Mouse (Mus musculus): ENCODE data around the gene Begain.

Gene Begain

GRCm38 (mm10) chr12:109068167-109068653 lies at the start of gene Begain:
Gene Begain, minus strand, starts transcription at chr12:109068217.
- in situ Hi-C loops (cut with MboI, MseI), result no loop called here

DNA sequence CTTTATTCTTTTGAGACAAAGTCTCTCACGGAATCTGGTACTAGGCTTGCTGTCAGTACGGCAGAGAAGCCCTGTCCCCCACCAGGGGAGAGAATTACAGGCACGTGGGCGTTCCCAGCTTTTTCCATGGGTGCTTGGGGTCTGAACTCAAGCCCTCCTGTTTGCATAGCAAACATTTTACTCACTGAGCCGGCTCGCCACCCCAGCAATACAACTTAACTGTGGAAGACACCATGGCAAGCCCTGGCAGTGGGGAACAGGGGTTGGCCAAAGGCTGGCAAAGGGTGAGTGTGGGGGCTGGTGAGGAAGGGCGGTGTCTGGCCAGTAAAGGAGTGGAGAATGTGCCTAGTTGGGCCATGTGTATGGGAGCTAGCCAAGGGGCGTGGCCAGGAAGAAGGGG lies 47.7 kb upstream of the Begain start:
- in situ Hi-C loops (cut with MboI, MseI), result no loop called here

DNA sequence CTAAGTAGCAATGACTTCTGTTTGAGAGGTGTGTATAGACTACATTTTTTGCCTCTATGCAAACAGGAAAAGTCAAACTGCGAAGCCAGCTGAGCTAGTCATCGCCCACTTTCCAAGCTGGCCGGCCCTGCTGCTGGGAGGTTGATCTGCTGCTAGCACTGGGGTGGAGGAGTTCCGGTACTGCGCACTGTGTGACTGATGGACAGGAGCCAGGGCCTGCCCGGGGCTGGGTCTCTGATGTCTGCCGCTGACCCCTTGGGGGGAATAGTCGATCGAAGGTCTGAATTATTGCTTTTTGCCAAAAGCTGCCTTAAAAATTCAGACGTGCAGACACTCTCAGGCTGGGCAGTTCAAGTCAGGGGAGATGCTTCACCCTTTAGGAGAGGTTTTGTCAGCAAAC lies 47.1 kb upstream of the Begain start:
- in situ Hi-C loops (cut with MboI, MseI), result no loop called here

- in situ Hi-C loops (cut with MboI, MseI), result no loop called here
These were observed 45.1 kb upstream of the Begain start for GRCm38 (mm10) chr12:109112996-109113592.

DNA sequence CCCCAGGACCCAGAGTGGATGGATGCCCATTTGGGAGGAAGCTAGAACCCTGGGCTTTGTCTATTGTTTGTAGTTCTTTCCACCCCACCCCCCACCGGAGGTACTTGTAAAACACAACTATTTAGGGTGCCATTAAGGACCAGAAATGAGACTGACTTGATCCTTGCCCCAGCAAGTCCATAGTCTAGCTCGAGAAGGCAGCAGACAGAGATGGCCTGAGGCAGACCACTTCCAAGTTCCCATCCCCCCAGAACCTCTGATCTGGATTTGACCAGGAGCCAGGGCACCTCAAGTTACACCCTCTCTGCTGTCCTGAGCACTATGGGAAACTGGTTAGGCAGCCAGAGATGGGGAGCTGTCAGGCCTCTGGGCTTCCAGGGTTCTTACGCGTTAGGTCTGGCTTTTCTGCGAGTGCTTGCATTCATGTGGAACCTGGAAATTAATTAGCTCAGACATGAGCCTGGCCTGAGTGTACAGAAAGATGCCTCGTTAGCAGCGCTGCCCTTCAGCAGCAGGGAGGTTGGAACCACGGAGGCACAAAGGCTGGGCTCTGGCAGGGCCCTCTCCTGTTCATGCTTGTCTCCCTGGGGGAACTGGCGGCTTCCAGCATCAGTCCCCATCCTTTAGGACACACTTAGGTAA lies 44.5 kb upstream of the Begain start:
- in situ Hi-C loops (cut with MboI, MseI), result no loop called here

- in situ Hi-C loops (cut with MboI, MseI), result no loop called here
These were observed 40.9 kb upstream of the Begain start for GRCm38 (mm10) chr12:109108911-109109310.

- in situ Hi-C loops (cut with MboI, MseI), result no loop called here
These were observed 32.4 kb upstream of the Begain start for GRCm38 (mm10) chr12:109100381-109100780.

DNA sequence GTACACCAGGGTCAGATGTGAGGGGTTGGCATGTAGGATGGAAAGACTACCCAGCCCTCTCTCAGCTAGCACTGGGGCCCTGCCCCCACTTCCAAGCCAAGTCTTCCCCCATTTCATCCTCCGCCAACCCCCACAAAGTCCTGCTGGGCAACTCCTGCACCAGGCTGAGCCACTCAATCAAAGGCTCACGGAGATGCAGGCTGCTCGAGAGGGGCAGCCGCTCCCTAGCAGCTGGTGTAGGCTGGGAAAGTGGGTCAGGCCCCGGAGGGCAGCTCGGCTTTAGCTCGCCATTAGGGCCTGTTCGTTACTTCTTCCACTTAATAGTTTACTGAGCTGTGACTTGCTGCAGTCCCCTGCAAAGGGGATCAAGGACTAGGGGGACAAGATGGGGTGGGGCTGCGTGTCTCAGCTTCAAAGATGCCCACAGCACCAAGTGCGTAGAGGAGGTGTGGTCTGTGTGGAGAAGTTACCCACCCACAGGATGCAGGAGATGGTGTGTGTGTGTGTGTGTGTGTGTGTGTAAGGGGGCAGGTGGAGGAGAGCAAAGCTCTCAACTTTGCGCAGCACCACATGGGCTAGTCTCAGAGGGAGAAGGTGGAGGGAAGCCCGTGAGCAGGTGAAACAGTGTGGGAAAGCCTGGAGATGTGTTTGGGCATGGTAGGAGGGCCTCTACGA lies 22.6 kb upstream of the Begain start:
- in situ Hi-C loops (cut with MboI, MseI), result no loop called here

DNA sequence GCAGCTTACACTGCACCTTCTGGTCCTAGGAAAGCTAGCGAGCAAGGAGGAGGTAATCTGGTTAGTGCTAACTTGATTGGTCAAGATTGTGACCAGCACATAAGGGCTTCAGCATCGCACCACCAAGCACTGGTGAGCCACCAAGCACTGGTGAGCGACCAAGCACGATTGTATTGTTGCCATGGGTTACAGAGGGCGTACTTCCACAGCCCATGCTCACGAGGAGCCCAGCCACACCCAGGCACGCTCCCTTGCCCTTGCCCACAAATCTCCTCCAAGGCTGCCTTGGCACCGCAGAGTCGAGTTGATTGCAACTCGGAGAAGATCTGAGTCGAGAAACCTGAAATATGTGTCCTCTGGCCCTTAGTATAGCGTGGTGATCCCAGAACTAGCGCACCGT lies 22.0 kb upstream of the Begain start:
- in situ Hi-C loops (cut with MboI, MseI), result no loop called here

DNA sequence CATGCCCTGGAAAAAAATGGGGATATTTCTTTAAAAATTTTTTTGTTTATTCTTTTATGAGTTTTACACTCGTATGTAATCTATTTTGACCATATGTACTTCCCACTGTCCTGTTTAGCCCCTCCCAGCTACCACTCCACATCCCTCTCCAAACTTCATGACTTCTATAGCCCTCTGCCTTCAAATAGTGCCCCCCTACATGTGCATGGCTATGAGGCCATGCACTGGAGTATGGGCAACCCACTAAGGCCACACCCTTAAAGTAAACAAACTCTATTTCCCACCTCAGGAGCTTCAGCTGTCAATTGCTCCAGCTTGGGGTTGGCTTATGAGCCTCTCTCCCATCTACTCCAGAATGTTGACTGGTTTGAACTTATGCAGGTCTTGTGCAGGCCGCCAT lies 18.1 kb upstream of the Begain start:
- in situ Hi-C loops (cut with MboI, MseI), result no loop called here

- in situ Hi-C loops (cut with MboI, MseI), result no loop called here
These were observed 17.7 kb upstream of the Begain start for GRCm38 (mm10) chr12:109085674-109086073.

DNA sequence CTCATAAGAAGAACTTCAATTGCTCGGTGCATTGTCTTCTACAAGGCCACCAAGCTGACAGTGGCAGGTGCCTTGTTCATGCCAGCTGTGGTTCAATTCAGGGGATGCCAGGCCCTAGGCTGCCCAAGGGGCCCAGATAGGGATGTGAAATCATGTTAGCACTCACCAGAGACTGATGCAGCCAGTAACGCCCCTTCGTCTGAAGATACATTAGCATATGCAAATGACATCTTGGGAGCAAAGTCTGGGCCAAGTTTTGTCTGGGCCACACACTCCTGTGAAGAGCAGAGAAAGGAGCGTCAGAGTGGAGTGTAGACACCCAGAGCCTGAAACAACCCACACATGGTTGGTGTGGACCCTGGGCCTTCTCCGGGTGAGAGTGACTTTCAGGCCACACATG lies 17.0 kb upstream of the Begain start:
- in situ Hi-C loops (cut with MboI, MseI), result no loop called here

- in situ Hi-C loops (cut with MboI, MseI), result no loop called here
These were observed 15.5 kb upstream of the Begain start for GRCm38 (mm10) chr12:109083476-109083875.

DNA sequence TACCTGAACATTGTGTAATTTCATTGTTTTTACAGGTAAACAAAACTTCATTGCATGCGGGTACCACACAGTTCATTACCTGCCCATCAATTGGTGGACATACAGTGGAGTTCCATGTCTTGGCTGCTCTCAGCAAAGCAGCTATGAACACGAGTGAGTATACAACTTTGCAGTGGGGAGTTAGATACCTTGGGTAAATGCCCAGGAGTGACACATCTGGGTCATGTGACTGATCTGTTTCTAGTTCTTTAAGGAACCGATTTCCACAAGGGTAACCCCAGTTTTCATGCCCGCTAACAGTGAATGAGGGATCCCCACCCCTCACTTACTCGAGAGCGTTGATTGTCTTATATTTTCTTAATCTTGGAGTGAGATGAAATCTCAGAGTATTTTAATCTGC lies 9.0 kb upstream of the Begain start:
- in situ Hi-C loops (cut with MboI, MseI), result no loop called here

DNA sequence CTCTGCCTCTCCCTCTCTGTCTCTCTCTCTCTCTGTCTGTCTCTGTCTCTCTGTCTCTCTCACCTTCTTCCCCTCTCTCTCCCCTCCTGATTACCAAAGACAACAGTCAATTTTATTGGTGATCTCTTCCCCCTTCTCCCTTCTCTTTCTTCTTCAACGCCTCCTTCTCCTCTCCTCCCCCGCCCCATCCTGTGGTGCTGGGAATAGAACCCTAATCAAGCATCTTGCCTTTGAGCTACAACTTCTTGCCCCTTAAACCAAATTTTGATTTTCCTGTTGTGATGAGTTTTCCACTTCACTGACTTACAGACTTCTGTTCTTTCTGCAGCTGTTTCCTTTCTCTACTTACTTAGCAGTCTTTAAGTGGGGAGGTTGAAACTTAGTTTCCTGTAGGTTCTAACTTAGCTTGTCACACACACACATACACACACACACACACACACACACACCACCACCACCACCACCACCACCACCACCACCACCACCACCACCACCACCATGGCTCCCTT lies 6.8 kb upstream of the Begain start:
- in situ Hi-C loops (cut with MboI, MseI), result no loop called here

DNA sequence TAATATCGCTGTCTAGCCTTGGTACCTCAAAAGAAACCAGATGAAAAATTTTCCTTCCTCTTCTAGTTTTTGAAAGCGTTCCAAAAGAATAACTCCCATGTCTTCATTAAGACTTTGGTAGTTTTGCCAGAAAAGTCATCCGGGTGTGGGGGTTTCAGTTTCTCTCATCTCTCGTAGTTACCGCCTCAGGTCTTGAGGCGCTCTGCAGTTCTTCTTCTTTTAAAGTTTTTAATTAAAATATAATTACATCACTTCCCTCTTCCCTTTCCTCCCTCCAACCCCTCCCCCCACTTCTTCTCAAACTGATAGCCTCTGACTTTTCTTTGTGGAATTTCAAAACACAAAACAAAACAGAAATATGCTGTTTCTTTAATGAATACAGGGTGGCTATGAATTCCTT lies 6.1 kb upstream of the Begain start:
- in situ Hi-C loops (cut with MboI, MseI), result no loop called here

GRCm38 (mm10) chr12:109071248-109071647 lies 3.2 kb upstream of the Begain start:
- in situ Hi-C loops (cut with MboI, MseI), result no loop called here

DNA sequence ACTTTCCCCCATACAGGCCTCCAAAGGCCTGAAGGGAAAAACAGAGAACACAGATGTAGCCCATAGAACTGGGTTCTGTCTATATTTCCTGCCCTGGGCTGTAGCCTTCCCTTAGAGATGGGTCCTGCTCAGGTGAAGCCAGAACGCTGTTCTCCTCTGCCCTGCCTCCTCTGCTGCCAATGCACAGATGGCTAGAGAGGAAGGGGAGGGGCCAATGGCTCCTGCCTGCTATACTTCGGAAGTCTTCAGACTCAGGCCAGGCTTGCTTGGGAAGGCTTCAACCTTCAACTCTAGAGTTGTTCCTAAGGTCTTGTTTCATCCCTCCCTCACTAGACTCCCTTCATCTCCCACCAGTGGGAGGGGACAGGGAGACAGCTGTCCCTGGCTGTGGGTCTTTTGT lies 1.7 kb upstream of the Begain start:
- in situ Hi-C loops (cut with MboI, MseI), result no loop called here

- in situ Hi-C loops (cut with MboI, MseI), result no loop called here
These were observed 721 bp upstream of the Begain start for GRCm38 (mm10) chr12:109068738-109069137.

DNA sequence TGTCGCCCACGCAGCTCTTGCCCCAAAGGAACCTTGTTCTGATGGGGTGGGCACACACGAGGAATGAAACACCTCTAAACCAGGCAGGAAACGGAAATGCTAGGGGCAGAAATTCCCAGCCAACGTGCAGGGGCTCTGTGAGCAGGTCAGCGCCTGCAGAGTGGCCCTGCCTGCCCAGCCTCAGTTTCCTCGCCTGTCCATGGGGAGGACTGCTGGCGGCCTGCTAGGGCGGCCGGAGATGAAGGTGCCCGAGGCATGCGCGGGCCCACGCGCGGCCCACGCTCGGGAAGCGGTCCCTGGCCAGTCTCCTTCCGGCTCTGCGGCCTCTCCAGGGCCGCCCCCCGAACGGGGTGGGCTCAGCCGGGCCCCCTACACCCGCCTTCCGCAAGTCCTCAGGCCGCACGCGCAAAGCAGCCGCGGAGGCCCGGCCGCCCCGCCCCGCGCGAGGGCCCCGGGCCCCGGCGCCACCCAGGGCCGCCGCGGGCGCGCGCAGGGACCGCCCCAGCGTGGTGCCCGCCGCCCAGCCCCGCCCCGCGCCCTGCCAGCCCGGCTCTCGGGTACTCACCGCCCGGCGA lies 369 bp downstream of the Begain start:
- in situ Hi-C loops (cut with MboI, MseI), result no loop called here

- in situ Hi-C loops (cut with MboI, MseI), result no loop called here
These were observed 9.4 kb downstream of the Begain start for GRCm38 (mm10) chr12:109058660-109059059.

- in situ Hi-C loops (cut with MboI, MseI), result no loop called here
These were observed 10.3 kb downstream of the Begain start for GRCm38 (mm10) chr12:109057736-109058135.
